Mouse (Mus musculus): Measurements from ENCODE around the gene Tas2r109. TPM values are rescaled to one million over a fixed set of nuclear protein-coding genes. Genes with fewer than 3 reads are reported as not detected.
"Not testable (repeated sequence)": the region's sequence is repeated elsewhere in the genome, so short reads cannot be mapped to it uniquely, and the experiment has no call there.

The Tas2r109 gene
- polyA plus RNA-seq (2015; fragmentation: Nextera tagmentation; extraction: Ambion mirVana) = not detected in 2 replicates

GRCm38 (mm10) chr6:132980865-132981264, at the start of gene Tas2r109:
Tas2r109 (minus strand) TSS chr6:132980965.
- 73% methylated on average over 2 of the region's 2 CpGs for WGBS
- H3K4me1 ChIP-seq (ENCODE audit: control insufficient read depth, insufficient read depth, low read length) = no peaks in the 10 kb centered on the region
- ATAC-seq = no peak

GRCm38 (mm10) chr6:132957819-132958218, 22.9 kb downstream of the Tas2r109 start, which contains the start of gene Tas2r131:
Tas2r131 (minus strand) TSS chr6:132957919.
- Histone ChIP-seq H3K4me3 (ENCODE audit: low read length) (no peak within 1 kb of the TSS), H3K27ac (ENCODE audit: low read length) (no peak within 1 kb of the TSS), H3K9ac (ENCODE audit: low read depth, low read length) (no peak within 1 kb of the TSS), H3K9me3 (ENCODE audit: control insufficient read depth, low read length) (no peaks in the 10 kb centered on the region), H3K27me3 (replicated peaks; ENCODE audit: control insufficient read depth, insufficient read depth, low read length) (no peaks in the 10 kb centered on the region), H3K4me2 (ENCODE audit: low read depth, low read length) (no peak within 1 kb of the TSS), H3K36me3 (ENCODE audit: control insufficient read depth, insufficient read depth, low read length) (no peaks in the 10 kb centered on the region), H3K4me1 (ENCODE audit: control insufficient read depth, insufficient read depth, low read length) (no peaks in the 10 kb centered on the region)
- 73% methylated on average over 1 of the region's 1 CpGs for WGBS
- ATAC-seq = no peak

More at GRCm38 (mm10) chr6:132980865-132981264, at the start of gene Tas2r109:
- H3K27me3 ChIP-seq (replicated peaks; ENCODE audit: control insufficient read depth, insufficient read depth, low read length) = no peaks in the 10 kb centered on the region
- H3K4me2 ChIP-seq (ENCODE audit: low read depth, low read length) = no peak within 1 kb of the TSS
- H3K4me3 ChIP-seq (ENCODE audit: low read length) = no peak within 1 kb of the TSS
- no peaks in the 10 kb centered on the region for H3K9me3 ChIP-seq (ENCODE audit: control insufficient read depth, low read length)
- no peaks in the 10 kb centered on the region for H3K36me3 ChIP-seq (ENCODE audit: control insufficient read depth, insufficient read depth, low read length)
- H3K27ac ChIP-seq (ENCODE audit: low read length) = no peak within 1 kb of the TSS
- no peak within 1 kb of the TSS for H3K9ac ChIP-seq (ENCODE audit: low read depth, low read length)

- Histone ChIP-seq H3K4me2 (ENCODE audit: low read depth, low read length) (no peak within 1 kb of the TSS), H3K36me3 (ENCODE audit: control insufficient read depth, insufficient read depth, low read length) (no peaks in the 10 kb centered on the region), H3K9me3 (ENCODE audit: control insufficient read depth, low read length) (no peaks in the 10 kb centered on the region), H3K4me3 (ENCODE audit: low read length) (no peak within 1 kb of the TSS), H3K27ac (ENCODE audit: low read length) (no peak within 1 kb of the TSS), H3K9ac (ENCODE audit: low read depth, low read length) (no peak within 1 kb of the TSS), H3K4me1 (ENCODE audit: control insufficient read depth, insufficient read depth, low read length) (no peaks in the 10 kb centered on the region), H3K27me3 (replicated peaks; ENCODE audit: control insufficient read depth, insufficient read depth, low read length) (no peaks in the 10 kb centered on the region)
- ATAC-seq = no peak
- 77% methylated on average over 2 of the region's 2 CpGs for WGBS
These were observed 30.0 kb downstream of the Tas2r109 start, which contains the start of gene Tas2r129 for GRCm38 (mm10) chr6:132950802-132951201. Tas2r129 (plus strand) TSS chr6:132951102.

GRCm38 (mm10) chr6:132941376-132941775, 39.4 kb downstream of the Tas2r109 start:
- not testable (repeated sequence) for H3K27ac ChIP-seq (ENCODE audit: low read length); H3K4me3 ChIP-seq (ENCODE audit: low read length); H3K4me1 ChIP-seq (ENCODE audit: control insufficient read depth, insufficient read depth, low read length); H3K4me2 ChIP-seq (ENCODE audit: low read depth, low read length); ATAC-seq; H3K36me3 ChIP-seq (ENCODE audit: control insufficient read depth, insufficient read depth, low read length); H3K27me3 ChIP-seq (replicated peaks; ENCODE audit: control insufficient read depth, insufficient read depth, low read length); H3K9me3 ChIP-seq (ENCODE audit: control insufficient read depth, low read length); H3K9ac ChIP-seq (ENCODE audit: low read depth, low read length)

Other genes with a start within 250 kb of the Tas2r109 start
- gene Tas2r115, start 242.9 kb downstream of the Tas2r109 start, polyA plus RNA-seq (2015; fragmentation: Nextera tagmentation; extraction: Ambion mirVana) = not detected in 2 replicates
- gene Tas2r124, start 226.2 kb downstream of the Tas2r109 start, polyA plus RNA-seq (2015; fragmentation: Nextera tagmentation; extraction: Ambion mirVana) = not detected in 2 replicates
- gene Tas2r102, start 218.8 kb downstream of the Tas2r109 start, polyA plus RNA-seq (2015; fragmentation: Nextera tagmentation; extraction: Ambion mirVana) = not detected in 2 replicates
- gene Tas2r136, start 202.8 kb downstream of the Tas2r109 start, polyA plus RNA-seq (2015; fragmentation: Nextera tagmentation; extraction: Ambion mirVana) = not detected in 2 replicates
- not detected in 2 replicates for gene Tas2r117, start 178.1 kb downstream of the Tas2r109 start, polyA plus RNA-seq (2015; fragmentation: Nextera tagmentation; extraction: Ambion mirVana)
- not detected in 2 replicates for gene Tas2r123, start 133.8 kb downstream of the Tas2r109 start, polyA plus RNA-seq (2015; fragmentation: Nextera tagmentation; extraction: Ambion mirVana)
- not detected in 2 replicates for gene Tas2r116, start 125.5 kb downstream of the Tas2r109 start, polyA plus RNA-seq (2015; fragmentation: Nextera tagmentation; extraction: Ambion mirVana)
- gene Tas2r110, start 113.0 kb downstream of the Tas2r109 start, polyA plus RNA-seq (2015; fragmentation: Nextera tagmentation; extraction: Ambion mirVana) = not detected in 2 replicates
- not detected in 2 replicates for gene Tas2r113, start 88.0 kb downstream of the Tas2r109 start, polyA plus RNA-seq (2015; fragmentation: Nextera tagmentation; extraction: Ambion mirVana)
- gene Tas2r125, start 71.3 kb downstream of the Tas2r109 start, polyA plus RNA-seq (2015; fragmentation: Nextera tagmentation; extraction: Ambion mirVana) = not detected in 2 replicates
- not detected in 2 replicates for gene Tas2r129, start 29.9 kb downstream of the Tas2r109 start, polyA plus RNA-seq (2015; fragmentation: Nextera tagmentation; extraction: Ambion mirVana)
- gene Tas2r131, start 23.0 kb downstream of the Tas2r109 start, polyA plus RNA-seq (2015; fragmentation: Nextera tagmentation; extraction: Ambion mirVana) = not detected in 2 replicates
- not detected in 2 replicates for gene Tas2r103, start 56.1 kb upstream of the Tas2r109 start, polyA plus RNA-seq (2015; fragmentation: Nextera tagmentation; extraction: Ambion mirVana)
- not detected in 2 replicates for gene Tas2r140, start 74.9 kb upstream of the Tas2r109 start, polyA plus RNA-seq (2015; fragmentation: Nextera tagmentation; extraction: Ambion mirVana)
- gene Smim10l1, start 123.9 kb upstream of the Tas2r109 start, polyA plus RNA-seq (2015; fragmentation: Nextera tagmentation; extraction: Ambion mirVana) = 71.6 and 76.4 TPM in 2 replicates

All from intestine, embryonic 16.5 days (tissue).